8 mouse cellular contexts compared by ENCODE assay signal in the genomic region with DNA sequence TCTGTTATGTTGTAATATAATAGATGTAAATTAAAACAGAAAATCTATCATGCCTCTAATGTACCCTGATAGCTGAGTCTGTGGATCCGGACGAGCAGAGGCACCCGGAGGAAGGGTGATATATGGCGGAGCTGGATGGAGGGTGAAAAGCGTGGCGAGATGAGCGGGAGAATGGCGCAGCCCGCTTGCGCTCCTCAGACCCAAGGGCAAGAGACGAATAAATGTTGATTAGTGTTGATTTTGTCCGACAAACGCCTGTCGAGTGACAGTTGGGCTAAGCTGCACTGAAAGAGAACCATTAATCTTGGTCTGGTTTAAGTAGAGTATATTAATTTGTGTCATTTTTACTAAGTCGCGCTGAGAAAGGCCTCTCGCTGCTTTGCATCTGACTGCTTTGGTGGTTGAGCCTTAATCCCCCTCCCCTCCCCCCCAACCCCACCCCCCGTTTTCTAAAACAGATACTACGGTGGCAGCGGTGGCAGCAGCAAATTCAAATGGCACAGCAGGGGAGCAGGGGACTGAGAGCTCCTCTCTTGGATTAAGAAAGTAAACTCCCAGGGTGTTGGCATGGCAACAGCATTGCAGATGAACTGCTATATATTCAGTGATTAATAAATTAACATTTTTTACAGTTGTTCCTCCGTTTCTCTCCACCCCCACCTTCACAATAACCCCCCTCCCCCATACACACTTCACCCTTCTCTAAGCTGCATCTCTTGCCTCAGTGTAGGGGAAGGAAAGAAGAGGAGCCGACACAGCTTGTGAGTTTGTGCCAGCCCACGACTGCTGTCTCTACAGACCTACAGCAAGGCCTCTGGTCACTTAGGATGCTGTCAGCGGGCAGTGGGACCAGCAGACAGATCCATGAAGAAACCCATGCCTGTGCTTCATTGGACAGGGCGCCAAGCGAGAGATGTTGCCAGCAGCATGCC.
A peak's percentile ranks its signal among the peaks of the same experiment; 100 is the strongest.
DNase-seq lines count a peak whose midpoint lies in the region; ATAC-seq and TF ChIP-seq lines count a peak whose summit lies in the region.
"Had no signal": no experiment of that assay in that cellular context is flagged by ENCODE, and none has a peak within 500 bp of the region (broad histone marks: within the 10 kb centered on the region; RNA-seq: fewer than 3 reads in every experiment).

No protein-coding gene starts in this region.

- 0 out of 2 replicates have a peak, but pooled peaks cover 3% of the 10 kb centered on the region for H3K36me3 ChIP-seq in lung, embryonic 15.5 days
- no peaks in the 10 kb centered on the region; the same call in 1 of the 2 replicates for H3K36me3 ChIP-seq in forebrain, embryonic 12.5 days (replicated peaks)
- no peaks in the 10 kb centered on the region for H3K36me3 ChIP-seq in liver, embryonic 13.5 days
- no peaks in the 10 kb centered on the region for H3K36me3 ChIP-seq in stomach, postnatal 0 days (ENCODE audit: control insufficient read depth, insufficient read depth, low read length)

- H3K9ac ChIP-seq in lung, embryonic 15.5 days: no peak overlapping the region
- peak overlapping the region; percentile 49 for H3K9ac ChIP-seq in forebrain, embryonic 12.5 days
- H3K9ac ChIP-seq in liver, embryonic 13.5 days: no peak overlapping the region
- no peak overlapping the region for H3K9ac ChIP-seq in stomach, postnatal 0 days (ENCODE audit: low read length)

- no peak overlapping the region for H3K4me3 ChIP-seq in lung, embryonic 15.5 days
- H3K4me3 ChIP-seq in forebrain, embryonic 12.5 days (replicated peaks): peak overlapping the region; percentile 25
- H3K4me3 ChIP-seq in liver, embryonic 13.5 days (replicated peaks): no peak overlapping the region
- no peak overlapping the region for H3K4me3 ChIP-seq in stomach, postnatal 0 days (ENCODE audit: low read depth, low read length)

- ATAC-seq in lung, embryonic 15.5 days (ENCODE audit: borderline replicate concordance, extremely low read depth, low FRiP score, low TSS enrichment): no peak
- ATAC-seq in forebrain, embryonic 12.5 days (ENCODE audit: low FRiP score): peak; percentile 79
- no peak for ATAC-seq in liver, embryonic 13.5 days (ENCODE audit: low read depth)
- no peak for ATAC-seq in stomach, postnatal 0 days (ENCODE audit: low FRiP score, low TSS enrichment)

- WGBS in lung, embryonic 15.5 days: 32% methylated on average over 26 of the region's 26 CpGs
- 3% methylated on average over 26 of the region's 26 CpGs for WGBS in forebrain, embryonic 12.5 days
- 40% methylated on average over 26 of the region's 26 CpGs for WGBS in liver, embryonic 13.5 days (ENCODE audit: insufficient replicate concordance)
- WGBS in stomach, postnatal 0 days: 35% methylated on average over 26 of the region's 26 CpGs

- no peak overlapping the region for H3K27ac ChIP-seq in lung, embryonic 15.5 days
- peak overlapping the region; percentile 95 for H3K27ac ChIP-seq in forebrain, embryonic 12.5 days
- H3K27ac ChIP-seq in liver, embryonic 13.5 days: no peak overlapping the region
- no peak overlapping the region; the same call in 1 of the 2 replicates for H3K27ac ChIP-seq in stomach, postnatal 0 days (replicated peaks)

- H3K9me3 ChIP-seq in lung, embryonic 15.5 days: no peaks in the 10 kb centered on the region
- H3K9me3 ChIP-seq in forebrain, embryonic 12.5 days: no peaks in the 10 kb centered on the region
- H3K9me3 ChIP-seq in liver, embryonic 13.5 days (replicated peaks): no peaks in the 10 kb centered on the region
- H3K9me3 ChIP-seq in stomach, postnatal 0 days (ENCODE audit: control insufficient read depth, low read length): no peaks in the 10 kb centered on the region

- TF ChIP-seq CTCF in stomach, postnatal 0 days (IDR thresholded peaks at IDR 0.05; ENCODE audit: low read depth): no peak

- no peak for TF ChIP-seq EP300 in stomach, postnatal 0 days (optimal IDR thresholded peaks at IDR 0.05)

- no peaks in the 10 kb centered on the region for H3K27me3 ChIP-seq in lung, embryonic 15.5 days
- H3K27me3 ChIP-seq in forebrain, embryonic 12.5 days: no peaks in the 10 kb centered on the region
- no peaks in the 10 kb centered on the region for H3K27me3 ChIP-seq in liver, embryonic 13.5 days
- no peaks in the 10 kb centered on the region for H3K27me3 ChIP-seq in stomach, postnatal 0 days (ENCODE audit: control insufficient read depth, insufficient read depth, low read length)

- H3K4me1 ChIP-seq in lung, embryonic 15.5 days: peaks cover 63% of the 10 kb centered on the region
- H3K4me1 ChIP-seq in forebrain, embryonic 12.5 days: peaks cover 89% of the 10 kb centered on the region
- peaks cover 21% of the 10 kb centered on the region for H3K4me1 ChIP-seq in liver, embryonic 13.5 days (replicated peaks)
- H3K4me1 ChIP-seq in stomach, postnatal 0 days (replicated peaks; ENCODE audit: control insufficient read depth, insufficient read depth): peaks cover 6% of the 10 kb centered on the region

- peak overlapping the region; percentile 14; the same call in 1 of the 2 replicates for H3K4me2 ChIP-seq in lung, embryonic 15.5 days
- H3K4me2 ChIP-seq in forebrain, embryonic 12.5 days: peak overlapping the region; percentile 53
- peak overlapping the region; percentile 41 for H3K4me2 ChIP-seq in liver, embryonic 13.5 days
- peak overlapping the region; percentile 38 for H3K4me2 ChIP-seq in stomach, postnatal 0 days (replicated peaks; ENCODE audit: low read depth)

- no peak for DNase-seq in lung, postnatal 36 days
- DNase-seq in liver, embryonic 13.5 days: no peak
- DNase-seq in stomach, postnatal 0 days (ENCODE audit: low spot score): no peak
- DNase-seq in testis, postnatal 10 days (ENCODE audit: low spot score): no peak
- DNase-seq in gastrocnemius, postnatal 25 days: no peak
- DNase-seq: thymus, adult 2 months had no signal
